Mouse (Mus musculus) testis, adult 2 months (tissue): ENCODE measurements at regions not wholly inside any gene's neighbourhood (a gene's known extent, or its start where the extent isn't known, plus 50 kb on each side); places are given as distances from the start of the nearest gene placed in this dataset.
"Not testable (repeated sequence)": the region's sequence is repeated elsewhere in the genome, so short reads cannot be mapped to it uniquely, and the experiment has no call there.

Experiments used
- H3K27ac ChIP-seq: fragments of 200-500 bp; 2 replicates; pipeline ENCODE4 v1.5.1; 2012; ENCODE audit warnings: low read depth, low read length; ENCODE audit not compliant: control insufficient read depth, insufficient read depth
- H3K27me3 ChIP-seq: fragments of 200-500 bp; 2 replicates; pipeline ENCODE4 v1.6.1; 2012; ENCODE audit warnings: mild to moderate bottlenecking, low read length, moderate library complexity; ENCODE audit not compliant: control insufficient read depth, insufficient read depth
- H3K36me3 ChIP-seq: fragments of 200-500 bp; 2 replicates; pipeline ENCODE4 v1.6.1; 2012; ENCODE audit warnings: mild to moderate bottlenecking, low read length; ENCODE audit not compliant: control insufficient read depth, insufficient read depth
- H3K4me1 ChIP-seq: fragments of 200-500 bp; 2 replicates; pipeline ENCODE4 v1.6.1; 2012; ENCODE audit warnings: low read length; ENCODE audit not compliant: control insufficient read depth, insufficient read depth
- H3K4me3 ChIP-seq: fragments of 200-500 bp; 2 replicates; pipeline ENCODE4 v1.5.1; 2012; ENCODE audit warnings: low read depth, mild to moderate bottlenecking, low read length, moderate library complexity, mixed read lengths; ENCODE audit not compliant: control insufficient read depth
- CTCF ChIP-seq: fragments of 200-500 bp; IDR thresholded peaks from 2 replicates; pipeline ENCODE4 v1.5.1; 2012; ENCODE audit warnings: low read depth, mild to moderate bottlenecking, inconsistent platforms, low read length, moderate library complexity; ENCODE audit not compliant: control insufficient read depth, insufficient read depth, insufficient replicate concordance
- POLR2A ChIP-seq: fragments of 200-500 bp; IDR thresholded peaks from 2 replicates; pipeline ENCODE4 v1.6.1; 2012; ENCODE audit warnings: low read depth, mild to moderate bottlenecking, inconsistent platforms, low read length, moderate library complexity; ENCODE audit not compliant: control insufficient read depth

GRCm38 (mm10) chr1:16904690-16905089 is 811.6 kb upstream of the 4930444P10Rik start:
- H3K27ac ChIP-seq, result no peak overlapping the region
- no peaks in the 10 kb centered on the region for H3K4me1 ChIP-seq
- H3K27me3 ChIP-seq, result no peaks in the 10 kb centered on the region
- TF ChIP-seq POLR2A, result no peak
- TF ChIP-seq CTCF, result no peak
- no peaks in the 10 kb centered on the region for H3K36me3 ChIP-seq
- H3K4me3 ChIP-seq, result no peak overlapping the region

GRCm38 (mm10) chr1:16868383-16868782 is 775.3 kb upstream of the 4930444P10Rik start:
- not testable (repeated sequence) for H3K36me3 ChIP-seq, H3K4me1 ChIP-seq, H3K4me3 ChIP-seq, H3K27ac ChIP-seq, H3K27me3 ChIP-seq

- not testable (repeated sequence) for H3K27me3 ChIP-seq, H3K36me3 ChIP-seq, H3K27ac ChIP-seq, H3K4me1 ChIP-seq, H3K4me3 ChIP-seq
These were observed 774.1 kb upstream of the 4930444P10Rik start for GRCm38 (mm10) chr1:16867086-16867835.

DNA sequence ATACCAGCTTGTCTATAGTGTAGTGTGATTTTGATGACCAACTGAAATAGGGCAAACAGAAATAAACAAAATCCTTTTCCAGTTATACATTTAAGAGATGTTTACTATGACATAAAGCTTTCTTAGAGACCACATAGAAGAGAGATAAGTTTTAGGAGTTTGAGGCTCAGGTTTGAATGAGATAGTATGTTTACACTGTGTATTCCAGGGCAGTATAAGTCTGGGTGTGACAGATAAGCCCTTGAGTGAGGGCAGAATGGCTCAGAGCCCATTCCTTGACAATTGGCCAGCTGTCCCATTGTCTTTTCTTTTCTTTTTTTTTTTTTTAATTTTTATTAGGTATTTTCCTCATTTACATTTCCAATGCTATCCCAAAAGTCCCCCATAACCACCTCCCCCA is 744.0 kb upstream of the 4930444P10Rik start:
- H3K27ac ChIP-seq, result no peak overlapping the region
- H3K27me3 ChIP-seq, result no peaks in the 10 kb centered on the region
- H3K4me1 ChIP-seq, result no peaks in the 10 kb centered on the region
- no peak for TF ChIP-seq POLR2A
- no peak for TF ChIP-seq CTCF
- H3K4me3 ChIP-seq, result no peak overlapping the region
- no peaks in the 10 kb centered on the region for H3K36me3 ChIP-seq

GRCm38 (mm10) chr1:16824709-16825108 is 731.6 kb upstream of the 4930444P10Rik start:
- not testable (repeated sequence) for H3K4me1 ChIP-seq, H3K36me3 ChIP-seq, H3K27ac ChIP-seq, H3K27me3 ChIP-seq, H3K4me3 ChIP-seq

- no peak overlapping the region for H3K4me3 ChIP-seq
- H3K27ac ChIP-seq, result no peak overlapping the region
- no peaks in the 10 kb centered on the region for H3K27me3 ChIP-seq
- TF ChIP-seq POLR2A (no peak), CTCF (no peak)
- H3K36me3 ChIP-seq, result no peaks in the 10 kb centered on the region
- no peaks in the 10 kb centered on the region for H3K4me1 ChIP-seq
These were observed 730.9 kb upstream of the 4930444P10Rik start for GRCm38 (mm10) chr1:16824057-16824456.

- H3K36me3 ChIP-seq, result no peaks in the 10 kb centered on the region
- H3K27me3 ChIP-seq, result no peaks in the 10 kb centered on the region
- no peak for TF ChIP-seq POLR2A
- no peak for TF ChIP-seq CTCF
- no peak overlapping the region for H3K4me3 ChIP-seq
- no peak overlapping the region for H3K27ac ChIP-seq
- H3K4me1 ChIP-seq, result no peaks in the 10 kb centered on the region
These were observed 728.1 kb upstream of the 4930444P10Rik start for GRCm38 (mm10) chr1:16821186-16821585.

- no peak for TF ChIP-seq CTCF
- TF ChIP-seq POLR2A, result no peak
- Histone ChIP-seq H3K36me3 (no peaks in the 10 kb centered on the region), H3K27me3 (no peaks in the 10 kb centered on the region), H3K4me3 (no peak overlapping the region), H3K4me1 (no peaks in the 10 kb centered on the region), H3K27ac (no peak overlapping the region)
These were observed 723.4 kb upstream of the 4930444P10Rik start for GRCm38 (mm10) chr1:16816572-16816971.
